Mouse (Mus musculus): ENCODE measurements around the gene Ybx2.

The Ybx2 gene

DNA sequence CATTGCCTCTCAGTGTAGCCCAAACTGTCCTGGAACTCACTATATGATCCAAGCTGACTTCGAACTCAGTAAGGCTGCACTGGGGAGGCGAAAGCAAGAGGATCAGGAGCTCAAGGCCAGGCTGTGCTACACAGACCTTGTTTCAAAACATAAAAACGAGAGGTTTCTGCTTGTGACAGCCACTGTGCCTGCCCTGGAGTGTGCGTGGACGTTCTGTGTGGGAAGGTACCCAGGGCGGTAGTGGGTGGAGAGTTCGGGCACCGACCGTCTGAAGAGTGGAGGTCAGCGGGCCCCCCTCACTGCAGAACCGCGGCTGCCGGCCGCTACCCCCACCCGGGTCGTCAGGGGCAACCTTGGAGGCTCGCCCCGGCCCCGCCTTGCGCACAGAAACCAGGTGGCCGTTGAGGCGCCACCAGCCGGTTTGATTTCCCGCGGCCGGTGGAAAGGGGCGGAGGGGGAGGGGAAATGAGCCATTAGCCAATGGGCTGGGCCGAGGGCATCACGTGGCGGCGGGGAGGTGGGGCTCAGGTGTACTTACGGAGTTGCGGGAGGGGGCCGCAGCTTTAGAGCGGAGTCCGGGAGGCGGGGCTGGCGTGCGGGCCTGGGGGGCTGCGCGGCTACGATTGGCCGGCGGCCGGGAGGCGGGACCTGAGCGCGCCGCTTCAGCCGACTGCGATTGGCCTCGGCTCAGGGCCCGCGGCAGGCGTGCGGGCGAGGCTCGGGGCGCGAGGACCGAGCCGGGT, at the start of gene Ybx2:
TSS of gene Ybx2 (plus strand) at position 660 of the 743 bp plus-strand sequence.
- in situ Hi-C loops (cut with MboI): no loop called here

GRCm38 (mm10) chr11:69886907-69887635, 48.5 kb upstream of the Ybx2 start:
- in situ Hi-C loops (cut with MboI): no loop called here

DNA sequence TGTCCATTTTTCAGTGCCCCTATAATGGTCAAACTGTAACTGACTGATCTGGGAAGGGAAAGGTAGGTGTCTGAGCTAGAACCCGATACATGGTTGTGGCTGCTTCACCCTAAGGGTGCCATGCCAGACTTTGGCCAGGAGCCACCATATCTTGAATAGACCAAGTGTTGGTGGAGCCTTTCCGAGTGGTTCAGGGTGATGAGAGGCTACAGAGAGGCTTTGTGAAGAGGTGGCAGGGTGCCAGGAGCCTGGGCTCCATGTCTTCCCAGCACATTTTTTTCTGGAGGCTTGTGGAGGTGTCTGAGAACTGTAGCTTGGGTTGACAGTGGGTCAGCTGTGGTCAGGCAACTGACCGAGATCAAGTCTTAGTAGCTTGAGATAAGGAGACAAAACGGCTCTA, 44.1 kb upstream of the Ybx2 start:
- in situ Hi-C loops (cut with MboI): no loop called here

DNA sequence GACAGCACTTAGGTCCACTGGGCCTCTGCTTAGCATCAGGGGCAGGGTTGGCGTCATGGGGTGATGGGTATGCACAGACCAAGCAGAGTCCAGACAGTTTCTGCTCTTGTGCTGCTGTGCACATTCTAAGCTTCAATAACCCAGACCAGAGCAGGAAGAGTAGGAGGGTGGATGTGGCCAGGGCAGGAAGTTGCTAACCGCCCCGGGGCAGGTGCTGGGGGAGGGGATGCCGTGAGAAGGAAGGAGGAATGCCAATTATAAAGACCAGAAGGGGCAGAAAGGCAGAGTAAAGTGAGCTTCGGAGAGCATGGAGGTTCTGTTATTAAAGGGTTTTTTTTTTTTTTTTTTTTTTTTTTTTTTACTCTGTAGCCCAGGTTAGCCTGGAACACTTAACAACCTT, 40.9 kb upstream of the Ybx2 start:
- in situ Hi-C loops (cut with MboI): no loop called here

DNA sequence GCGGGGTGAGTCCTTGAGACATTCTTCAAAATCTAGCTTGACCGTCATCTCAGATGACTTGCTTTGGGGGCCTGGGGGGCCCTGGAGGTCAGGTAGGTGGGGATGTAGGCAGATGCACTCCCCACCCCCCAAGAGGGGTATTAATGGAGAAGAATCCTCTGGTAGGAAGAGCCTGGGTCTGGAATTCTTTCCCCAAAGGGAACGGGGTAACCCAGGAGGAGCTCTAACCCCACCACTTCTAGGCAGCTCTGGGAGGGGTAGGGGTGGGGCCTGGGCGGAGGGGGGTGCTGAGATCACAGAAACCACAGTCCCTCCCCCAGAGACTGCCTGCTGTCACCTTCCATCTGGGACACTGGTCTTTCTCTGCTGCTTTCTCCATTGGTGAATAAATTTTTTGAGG, 40.3 kb upstream of the Ybx2 start, which contains the start of gene Acap1:
TSS of gene Acap1 (minus strand) at position 249 of the 400 bp plus-strand sequence.
- in situ Hi-C loops (cut with MboI): no loop called here

- in situ Hi-C loops (cut with MboI): no loop called here
These were observed 35.7 kb upstream of the Ybx2 start for GRCm38 (mm10) chr11:69899870-69900269.

DNA sequence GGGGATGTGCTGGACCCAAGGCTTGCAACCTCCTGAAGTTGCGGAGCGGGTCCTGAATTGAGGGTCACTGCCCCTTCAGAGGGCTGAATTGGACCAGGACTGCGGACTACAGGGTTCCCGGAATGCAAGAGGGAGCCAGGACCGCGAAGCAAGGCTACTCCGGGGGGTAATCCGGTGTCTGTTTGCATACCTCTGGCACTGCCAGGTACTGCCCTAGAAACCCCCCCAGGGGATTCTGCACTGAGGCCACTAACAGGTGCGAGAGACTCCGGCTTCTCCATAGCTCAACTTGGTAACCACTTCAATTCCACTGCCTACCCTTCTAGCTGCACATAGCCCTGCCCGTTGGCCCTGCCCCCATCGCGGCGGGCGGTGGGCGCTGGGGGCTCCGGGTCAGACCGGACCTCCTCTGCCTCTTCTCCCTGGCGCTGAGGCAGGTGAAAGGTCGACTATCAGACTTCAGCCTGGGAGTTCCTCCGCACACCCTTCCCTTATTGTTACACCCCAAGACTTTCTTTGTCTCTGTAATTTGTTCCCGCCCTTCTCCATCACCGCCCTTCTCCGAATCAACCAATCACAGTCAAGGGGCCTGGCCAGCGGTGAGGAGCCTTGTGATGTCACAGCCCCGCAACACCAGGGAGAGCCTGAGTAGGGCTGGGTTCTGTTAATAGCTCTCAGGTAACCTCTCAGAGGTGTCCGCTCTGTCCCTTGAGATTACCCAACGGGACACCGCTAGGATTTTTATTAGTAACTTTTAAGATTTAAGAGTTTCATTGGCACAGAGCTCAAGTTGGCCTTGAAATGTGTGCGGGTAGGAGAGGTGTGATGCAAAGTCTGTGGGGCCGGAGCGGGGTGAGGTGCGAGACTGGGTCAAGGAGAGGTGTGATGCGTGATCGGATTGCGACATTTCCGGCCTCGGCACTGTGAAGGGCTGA, 34.9 kb upstream of the Ybx2 start, which contains the start of the genes 2810408A11Rik and Neurl4:
TSS of gene 2810408A11Rik (minus strand) at position 517 of the 935 bp plus-strand sequence.
TSS of gene Neurl4 (plus strand) at position 602 of the 935 bp plus-strand sequence.
- in situ Hi-C loops (cut with MboI): no loop called here

- in situ Hi-C loops (cut with MboI): no loop called here
These were observed 34.2 kb upstream of the Ybx2 start for GRCm38 (mm10) chr11:69901406-69901846.

DNA sequence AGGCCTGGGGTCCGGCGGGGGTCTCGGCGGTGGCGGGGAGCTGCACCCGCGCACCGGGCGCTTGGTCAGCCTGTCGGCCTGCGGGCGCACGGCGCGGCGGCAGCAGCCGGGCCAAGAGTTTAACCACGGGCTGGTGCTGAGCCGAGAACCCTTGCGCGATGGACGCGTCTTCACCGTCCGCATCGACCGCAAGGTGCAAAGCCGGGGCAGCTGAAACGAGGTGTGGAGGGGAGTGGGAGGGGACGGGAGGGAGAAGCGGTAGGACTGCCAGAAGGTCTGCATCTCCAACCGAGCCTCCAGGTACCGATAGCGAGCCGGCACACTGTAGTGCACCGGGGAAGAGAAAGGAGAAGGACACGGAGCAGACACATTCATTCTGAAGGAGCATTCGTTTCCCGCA, 33.6 kb upstream of the Ybx2 start:
- in situ Hi-C loops (cut with MboI): no loop called here

GRCm38 (mm10) chr11:69902972-69903371, 32.6 kb upstream of the Ybx2 start:
- in situ Hi-C loops (cut with MboI): no loop called here

GRCm38 (mm10) chr11:69904311-69904710, 31.3 kb upstream of the Ybx2 start:
- in situ Hi-C loops (cut with MboI): no loop called here

DNA sequence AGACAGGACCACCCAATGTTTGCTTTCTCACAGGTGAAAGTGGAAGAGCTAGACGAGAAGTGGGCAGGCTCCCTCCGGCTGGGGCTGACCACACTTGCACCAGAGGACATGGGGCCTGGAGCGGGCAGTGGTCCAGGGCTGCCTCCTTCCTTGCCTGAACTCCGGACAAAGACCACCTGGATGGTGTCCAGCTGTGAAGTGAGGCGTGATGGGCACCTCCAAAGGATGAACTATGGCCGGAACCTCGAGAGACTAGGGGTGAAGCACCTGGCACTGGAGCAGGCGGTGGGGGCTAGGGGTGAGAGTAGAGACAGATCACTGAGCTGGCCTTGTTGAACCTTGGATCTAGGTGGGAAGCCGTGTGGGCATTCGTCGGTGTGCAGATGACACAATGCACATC, 27.0 kb upstream of the Ybx2 start:
- in situ Hi-C loops (cut with MboI): no loop called here

DNA sequence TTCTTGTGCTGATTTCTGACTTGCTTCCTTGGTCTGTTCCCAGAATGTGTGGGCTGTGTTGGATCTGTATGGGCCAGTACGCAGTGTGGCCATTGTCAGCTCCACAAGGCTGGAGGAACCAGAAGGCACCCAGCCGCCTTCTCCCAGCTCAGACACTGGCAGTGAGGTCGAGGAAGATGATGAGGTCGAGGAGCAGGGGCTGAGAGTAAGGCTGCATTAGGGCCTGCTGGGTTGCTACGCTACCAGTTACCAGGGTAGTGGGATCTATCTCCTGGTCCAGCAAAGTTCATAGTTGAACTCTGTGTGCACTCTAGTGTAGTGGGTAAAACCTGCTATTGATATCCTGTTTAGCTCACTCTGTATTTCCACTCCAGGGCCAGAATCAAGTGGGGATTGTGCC, 26.4 kb upstream of the Ybx2 start:
- in situ Hi-C loops (cut with MboI): no loop called here

DNA sequence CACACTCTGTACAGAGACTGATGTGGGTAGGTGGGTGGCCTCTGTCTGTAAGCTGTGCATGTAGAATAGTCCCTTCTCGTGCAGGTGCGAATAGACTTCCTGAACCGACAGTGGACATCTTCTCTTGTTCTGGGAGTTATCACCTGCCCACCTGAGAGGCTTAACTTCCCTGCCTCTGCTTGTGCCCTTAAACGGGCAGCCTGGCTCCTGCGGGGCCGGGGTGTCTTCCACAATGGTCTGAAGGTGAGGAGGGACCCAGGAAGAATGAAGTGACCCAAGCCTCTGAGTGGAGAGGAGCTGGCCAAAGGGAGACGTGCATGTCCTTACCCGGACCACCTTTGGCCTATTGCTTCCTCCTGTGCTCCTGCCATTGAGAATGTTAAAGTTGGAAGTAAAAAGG, 25.4 kb upstream of the Ybx2 start:
- in situ Hi-C loops (cut with MboI): no loop called here

DNA sequence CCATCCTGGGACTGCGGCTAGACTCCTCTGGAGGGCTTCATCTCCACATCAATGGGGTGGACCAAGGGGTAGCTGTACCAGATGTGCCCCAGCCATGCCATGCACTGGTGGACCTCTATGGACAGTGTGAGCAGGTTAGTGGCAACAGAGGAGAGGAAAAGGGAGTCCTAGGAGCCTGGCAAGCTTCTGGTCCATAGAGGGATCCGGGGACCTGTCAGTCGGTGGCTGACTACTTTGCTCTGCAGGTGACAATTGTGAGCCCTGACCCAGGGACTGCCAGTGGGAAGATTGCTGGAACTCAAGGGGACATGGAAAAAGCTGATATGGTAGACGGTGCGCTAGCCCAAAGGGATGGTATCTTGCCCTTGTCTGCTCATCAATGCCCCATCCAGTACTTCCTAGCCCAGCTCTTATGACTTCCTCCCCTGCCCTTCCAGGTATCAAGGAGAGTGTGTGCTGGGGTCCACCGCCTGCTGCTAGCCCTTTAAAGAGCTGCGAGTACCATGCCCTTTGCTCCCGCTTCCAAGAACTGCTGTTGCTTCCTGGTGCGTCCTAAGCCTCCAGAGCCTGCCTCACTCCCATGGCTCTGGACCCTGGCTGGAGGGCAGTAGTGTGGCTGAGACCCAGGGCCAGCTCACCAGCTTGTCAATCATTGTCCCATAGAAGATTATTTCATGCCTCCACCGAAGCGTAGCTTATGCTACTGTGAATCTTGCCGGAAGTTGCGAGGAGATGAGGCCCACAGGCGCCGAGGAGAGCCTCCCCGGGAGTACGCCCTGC, 24.6 kb upstream of the Ybx2 start:
- in situ Hi-C loops (cut with MboI): no loop called here

DNA sequence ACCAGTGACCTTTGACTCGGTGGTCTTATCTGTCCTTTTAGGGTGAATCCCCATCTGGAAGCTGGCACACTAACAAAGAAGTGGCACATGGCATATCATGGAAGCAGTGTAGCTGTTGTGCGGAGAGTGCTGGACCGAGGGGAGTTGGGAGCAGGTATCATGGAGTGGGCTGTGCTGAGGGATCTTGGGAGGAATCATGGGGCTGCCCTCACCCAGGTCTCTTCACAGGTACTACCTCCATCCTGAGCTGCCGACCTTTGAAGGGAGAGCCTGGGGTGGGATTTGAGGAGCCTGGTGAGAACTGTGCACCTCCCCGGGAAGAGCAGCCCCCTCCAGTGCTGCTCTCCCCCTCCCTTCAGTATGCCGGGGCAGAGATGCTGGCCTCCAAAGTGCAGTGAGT, 23.9 kb upstream of the Ybx2 start:
- in situ Hi-C loops (cut with MboI): no loop called here

DNA sequence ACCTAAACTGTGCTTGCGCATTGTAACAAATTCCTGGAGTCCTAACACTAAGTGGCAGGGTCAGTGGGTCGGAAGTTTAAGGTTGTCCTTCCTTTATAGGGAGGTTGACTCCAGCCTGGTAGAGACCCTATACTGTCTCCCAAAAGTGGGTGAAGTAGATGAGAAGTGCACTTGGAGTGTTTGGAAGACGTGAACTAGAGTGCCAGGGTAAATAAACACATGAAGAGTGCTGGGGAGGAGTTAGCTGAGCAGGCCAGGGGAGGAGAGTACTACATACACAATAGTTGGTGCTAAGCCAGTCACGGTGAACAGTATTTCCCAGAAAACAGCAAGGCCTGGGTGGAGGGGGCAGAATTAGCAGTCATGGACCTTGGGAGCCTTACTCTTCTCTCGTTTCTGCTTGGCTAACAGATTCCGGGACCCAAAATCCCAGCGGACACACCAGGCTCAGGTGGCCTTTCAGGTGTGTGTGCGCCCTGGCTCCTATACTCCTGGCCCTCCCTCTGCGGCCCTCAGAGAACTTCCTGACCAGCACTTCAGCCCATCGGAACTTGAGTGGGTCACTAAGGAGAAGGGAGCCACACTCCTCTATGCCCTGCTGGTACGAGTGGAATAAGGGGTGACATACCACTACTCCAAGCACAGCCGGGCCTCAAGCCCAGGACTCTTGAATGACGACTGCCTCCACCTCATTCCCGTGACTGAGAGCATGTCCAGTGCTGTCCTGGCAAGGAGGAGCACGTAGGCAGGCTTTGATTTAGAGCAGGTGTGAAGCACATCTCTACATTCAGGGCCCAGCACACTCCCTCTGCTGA, 22.7 kb upstream of the Ybx2 start:
- in situ Hi-C loops (cut with MboI): no loop called here

DNA sequence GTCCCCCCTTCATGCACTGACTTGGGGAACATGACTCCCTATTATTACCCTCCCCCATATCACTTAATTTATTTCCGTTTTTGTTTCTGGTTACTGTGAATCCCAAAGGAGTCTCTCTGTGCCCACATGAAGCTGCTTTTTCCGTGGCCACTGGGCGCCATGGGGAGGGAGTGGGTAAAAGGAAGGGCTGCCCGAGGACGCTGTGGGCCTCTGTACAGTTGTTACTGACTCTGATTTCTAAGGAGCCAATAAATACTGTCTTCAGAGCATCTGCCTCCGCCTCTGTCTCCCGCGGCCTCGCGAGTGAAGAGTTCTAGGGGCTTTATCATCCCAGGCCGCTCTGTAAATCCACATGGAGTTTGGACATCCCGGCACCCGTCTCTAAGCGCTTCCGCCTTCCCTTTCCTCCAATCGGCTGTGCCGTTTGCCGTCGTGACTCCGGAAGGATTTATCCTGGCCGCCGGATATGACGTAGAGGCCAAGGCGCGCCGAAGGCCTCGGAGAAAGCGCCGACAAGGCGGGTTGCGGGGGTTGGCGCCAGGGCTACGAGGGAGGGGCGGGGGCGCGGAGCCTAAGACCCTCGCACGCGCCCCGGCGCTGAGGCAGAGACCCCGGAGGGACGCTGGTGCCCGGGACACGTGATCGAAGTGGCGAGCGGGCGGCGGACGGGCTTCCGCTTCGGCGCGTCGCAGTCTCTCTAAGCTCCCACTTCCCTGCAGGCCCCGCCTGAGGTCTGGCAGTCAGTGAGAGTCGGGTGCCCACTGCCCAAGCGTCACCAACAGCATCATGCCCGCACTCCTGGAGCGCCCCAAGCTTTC, 21.8 kb upstream of the Ybx2 start, which contains the start of gene Gps2:
TSS of gene Gps2 (plus strand) at position 335 of the 818 bp plus-strand sequence.
- in situ Hi-C loops (cut with MboI): no loop called here

DNA sequence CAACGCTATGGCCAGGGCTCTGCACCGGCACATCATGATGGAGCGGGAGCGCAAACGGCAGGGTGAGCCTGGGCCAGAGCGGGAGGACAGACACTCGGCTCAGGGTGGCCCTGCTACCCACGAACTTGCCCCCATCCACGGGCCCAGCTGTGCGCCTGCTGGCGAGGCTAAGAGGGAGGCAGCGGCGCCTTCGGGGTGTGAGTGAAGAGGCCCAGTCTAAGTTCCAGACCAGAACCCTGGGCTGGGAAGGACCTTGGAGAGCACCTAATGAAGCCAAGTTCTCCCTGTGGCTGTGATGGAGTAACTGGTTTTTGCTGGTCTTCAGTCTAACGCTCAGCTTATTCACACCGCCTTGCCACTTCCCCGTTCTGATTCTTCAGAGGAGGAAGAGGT, 21.2 kb upstream of the Ybx2 start:
- in situ Hi-C loops (cut with MboI): no loop called here
